Mouse (Mus musculus): ENCODE results near the gene Spen. TPM values are rescaled to one million over a fixed set of nuclear protein-coding genes. Genes with fewer than 3 reads are reported as not detected.

Spen gene
- total and polyA plus RNA-seq, 2 experiments from 2014 or later: 13.0 to 17.4 TPM

DNA sequence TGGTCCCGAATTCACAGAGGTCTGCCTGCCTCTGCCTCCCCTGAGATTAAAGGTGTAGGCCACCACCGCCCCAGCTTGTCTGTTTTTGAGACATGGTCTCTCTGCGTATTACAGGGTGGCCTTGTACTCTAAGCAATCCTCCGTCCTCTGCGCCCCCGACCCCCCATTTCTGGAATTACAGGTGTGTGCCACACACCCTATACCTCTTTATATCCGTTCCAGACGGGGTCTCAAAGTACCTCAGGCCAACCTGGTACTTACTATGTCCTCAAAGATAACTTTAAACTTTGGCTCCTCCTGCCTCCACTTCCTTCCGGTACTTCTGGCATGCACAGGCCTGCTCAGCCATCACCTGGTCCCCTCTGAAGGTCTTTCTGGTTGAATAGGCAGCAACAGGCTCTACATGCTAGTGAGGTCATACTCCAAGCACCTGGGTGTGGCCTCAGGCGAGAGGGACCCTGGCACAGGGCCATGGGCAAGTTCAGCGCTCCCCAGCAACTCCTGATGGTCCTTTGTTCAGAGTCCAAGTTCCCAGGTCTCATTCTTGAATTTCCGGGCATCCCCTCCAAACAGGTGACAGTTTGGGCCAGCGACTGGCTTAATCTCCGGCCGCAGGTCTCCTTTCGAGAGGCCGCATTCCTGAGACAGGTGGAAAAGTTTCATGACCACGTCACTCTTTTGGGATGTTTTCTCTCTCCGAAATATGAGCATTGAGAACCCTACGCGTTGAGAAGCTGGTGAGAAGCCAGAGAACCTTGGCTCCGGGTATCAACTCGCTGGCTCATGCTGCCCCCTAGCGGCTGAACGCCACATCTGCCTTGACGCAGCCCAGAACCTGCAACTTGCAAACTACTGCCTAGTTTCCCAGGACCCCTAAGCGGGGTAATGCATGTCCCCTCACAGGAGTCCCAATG is 36.6 kb upstream of the Spen start:
- Histone ChIP-seq H3K27me3 (ENCODE audit: insufficient read depth, low read length) (no peaks in the 10 kb centered on the region), H3K4me1 (ENCODE audit: insufficient read depth, low read length) (no peaks in the 10 kb centered on the region), H3K9me3 (ENCODE audit: low read length) (no peaks in the 10 kb centered on the region), H3K4me2 (ENCODE audit: low read depth, low read length) (no peak overlapping the region), H3K9ac (replicated peaks; ENCODE audit: low read length) (no peak overlapping the region), H3K36me3 (ENCODE audit: insufficient read depth, low read length) (no peaks in the 10 kb centered on the region), H3K27ac (no peak overlapping the region), H3K4me3 (ENCODE audit: low read length) (no peak overlapping the region)
- peak; percentile 91 for DNase-seq (ENCODE audit: low spot score)
- WGBS: 41% methylated on average over 27 of the region's 27 CpGs
- peak; percentile 93 for TF ChIP-seq CTCF (IDR thresholded peaks at IDR 0.05; ENCODE audit: low read depth)
- peak; percentile 65 for ATAC-seq

- Histone ChIP-seq H3K36me3 (ENCODE audit: insufficient read depth, low read length) (no peaks in the 10 kb centered on the region), H3K4me1 (ENCODE audit: insufficient read depth, low read length) (no peaks in the 10 kb centered on the region), H3K9me3 (ENCODE audit: low read length) (no peaks in the 10 kb centered on the region), H3K4me2 (ENCODE audit: low read depth, low read length) (no peak overlapping the region), H3K9ac (replicated peaks; ENCODE audit: low read length) (no peak overlapping the region), H3K27ac (no peak overlapping the region), H3K4me3 (ENCODE audit: low read length) (no peak overlapping the region), H3K27me3 (ENCODE audit: insufficient read depth, low read length) (no peaks in the 10 kb centered on the region)
- TF ChIP-seq CTCF (IDR thresholded peaks at IDR 0.05; ENCODE audit: low read depth): no peak
- ATAC-seq (no peak), DNase-seq (ENCODE audit: low spot score) (no peak)
- WGBS: 71% methylated on average over 6 of the region's 6 CpGs
Observed at GRCm38 (mm10) chr4:141573359-141573966, 35.1 kb upstream of the Spen start.

DNA sequence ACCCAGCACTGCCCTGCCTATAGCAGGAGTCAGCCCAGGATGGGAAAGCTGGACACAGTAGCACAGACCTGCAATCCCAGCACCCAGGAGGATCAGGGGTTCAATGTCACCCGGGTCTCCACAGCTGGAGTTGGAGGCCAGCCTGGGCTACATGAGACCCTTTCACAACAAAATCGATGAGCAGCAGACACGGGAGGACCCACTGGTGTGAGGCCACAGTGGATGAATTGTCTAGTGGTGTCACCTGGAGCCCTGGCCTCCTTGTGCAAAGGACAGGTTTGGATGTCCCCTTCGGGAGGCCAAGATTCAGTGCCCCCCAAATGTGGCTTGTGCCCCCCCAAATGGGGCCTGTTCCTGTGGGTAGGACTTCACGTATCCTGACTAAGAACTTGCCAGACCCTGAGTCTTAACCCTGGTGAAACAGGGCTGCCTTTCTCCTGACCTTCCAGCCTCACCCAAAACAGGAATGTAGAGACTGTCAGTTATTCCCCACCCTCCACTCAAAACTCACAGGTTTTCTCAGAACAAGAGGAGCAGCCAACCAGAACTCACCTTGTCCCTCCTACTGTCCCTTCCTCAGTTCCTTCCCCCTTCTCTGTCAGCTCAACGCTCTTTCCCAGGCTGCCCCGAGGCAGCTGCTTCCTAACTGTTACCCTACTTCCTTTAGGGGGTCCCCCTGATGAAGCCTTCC is 34.4 kb upstream of the Spen start:
- no peaks in the 10 kb centered on the region for H3K27me3 ChIP-seq (ENCODE audit: insufficient read depth, low read length)
- WGBS: 82% methylated on average over 7 of the region's 7 CpGs
- H3K4me1 ChIP-seq (ENCODE audit: insufficient read depth, low read length): no peaks in the 10 kb centered on the region
- no peak overlapping the region for H3K9ac ChIP-seq (replicated peaks; ENCODE audit: low read length)
- no peak for DNase-seq (ENCODE audit: low spot score)
- no peaks in the 10 kb centered on the region for H3K9me3 ChIP-seq (ENCODE audit: low read length)
- no peak overlapping the region for H3K4me3 ChIP-seq (ENCODE audit: low read length)
- TF ChIP-seq CTCF (IDR thresholded peaks at IDR 0.05; ENCODE audit: low read depth): no peak
- ATAC-seq: no peak
- no peak overlapping the region for H3K27ac ChIP-seq
- H3K36me3 ChIP-seq (ENCODE audit: insufficient read depth, low read length): no peaks in the 10 kb centered on the region
- H3K4me2 ChIP-seq (ENCODE audit: low read depth, low read length): no peak overlapping the region

DNA sequence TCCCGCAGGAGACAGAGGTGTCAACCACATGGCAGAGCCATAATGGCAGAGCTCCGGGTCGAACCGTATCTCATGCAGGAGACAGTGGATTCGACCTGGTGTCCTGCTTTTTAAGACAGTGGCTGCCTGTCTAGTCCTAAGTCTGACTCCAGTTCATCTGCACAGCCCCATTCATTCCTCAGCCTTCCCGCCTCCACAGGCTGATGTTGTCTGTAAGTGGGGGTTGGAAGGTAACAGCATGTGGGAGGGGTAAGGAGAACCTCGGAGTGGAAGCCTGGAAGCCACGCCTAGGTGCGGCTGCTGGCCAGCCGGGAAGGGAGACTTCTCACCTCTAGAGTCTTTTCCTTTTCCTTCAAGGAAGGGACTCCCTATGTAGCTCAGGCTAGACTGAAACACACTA is 33.5 kb upstream of the Spen start:
- DNase-seq (ENCODE audit: low spot score) (no peak), ATAC-seq (no peak)
- Histone ChIP-seq H3K4me1 (ENCODE audit: insufficient read depth, low read length) (no peaks in the 10 kb centered on the region), H3K9ac (replicated peaks; ENCODE audit: low read length) (no peak overlapping the region), H3K4me2 (ENCODE audit: low read depth, low read length) (no peak overlapping the region), H3K36me3 (ENCODE audit: insufficient read depth, low read length) (no peaks in the 10 kb centered on the region), H3K9me3 (ENCODE audit: low read length) (no peaks in the 10 kb centered on the region), H3K4me3 (ENCODE audit: low read length) (no peak overlapping the region), H3K27me3 (ENCODE audit: insufficient read depth, low read length) (no peaks in the 10 kb centered on the region), H3K27ac (no peak overlapping the region)
- 83% methylated on average over 10 of the region's 10 CpGs for whole genome bisulfite sequencing
- no peak for TF ChIP-seq CTCF (IDR thresholded peaks at IDR 0.05; ENCODE audit: low read depth)

DNA sequence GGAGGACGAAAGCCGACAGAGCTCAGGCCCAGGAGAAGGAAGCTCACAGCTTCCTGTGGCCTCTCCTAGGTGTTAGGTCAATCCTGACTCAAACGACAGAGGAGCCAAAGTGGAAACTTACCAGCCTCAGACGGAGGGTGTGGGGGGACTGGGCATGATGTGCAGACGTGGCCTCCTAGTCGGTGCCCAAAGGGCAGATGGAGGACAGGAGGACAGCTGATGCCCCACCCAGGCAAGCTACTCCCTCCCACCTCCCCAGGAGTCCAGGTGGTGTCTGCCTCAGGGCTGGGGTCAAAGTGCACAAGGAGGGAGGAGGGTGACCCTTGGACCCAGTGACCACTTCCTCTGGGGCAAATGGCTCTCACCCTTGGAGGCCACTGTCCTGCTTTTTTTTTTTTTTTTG is 32.9 kb upstream of the Spen start:
- no peak for TF ChIP-seq CTCF (IDR thresholded peaks at IDR 0.05; ENCODE audit: low read depth)
- WGBS: 66% methylated on average over 6 of the region's 6 CpGs
- DNase-seq (ENCODE audit: low spot score): no peak
- H3K4me2 ChIP-seq (ENCODE audit: low read depth, low read length): no peak overlapping the region
- no peak overlapping the region for H3K9ac ChIP-seq (replicated peaks; ENCODE audit: low read length)
- H3K4me3 ChIP-seq (ENCODE audit: low read length): no peak overlapping the region
- no peaks in the 10 kb centered on the region for H3K4me1 ChIP-seq (ENCODE audit: insufficient read depth, low read length)
- H3K27ac ChIP-seq: no peak overlapping the region
- no peaks in the 10 kb centered on the region for H3K27me3 ChIP-seq (ENCODE audit: insufficient read depth, low read length)
- no peaks in the 10 kb centered on the region for H3K9me3 ChIP-seq (ENCODE audit: low read length)
- no peaks in the 10 kb centered on the region for H3K36me3 ChIP-seq (ENCODE audit: insufficient read depth, low read length)
- no peak for ATAC-seq

- Histone ChIP-seq H3K4me2 (ENCODE audit: low read depth, low read length) (no peak overlapping the region), H3K4me1 (ENCODE audit: insufficient read depth, low read length) (no peaks in the 10 kb centered on the region), H3K9me3 (ENCODE audit: low read length) (no peaks in the 10 kb centered on the region), H3K27me3 (ENCODE audit: insufficient read depth, low read length) (no peaks in the 10 kb centered on the region), H3K27ac (no peak overlapping the region), H3K4me3 (ENCODE audit: low read length) (no peak overlapping the region), H3K9ac (replicated peaks; ENCODE audit: low read length) (no peak overlapping the region), H3K36me3 (ENCODE audit: insufficient read depth, low read length) (no peaks in the 10 kb centered on the region)
- ATAC-seq (no peak), DNase-seq (ENCODE audit: low spot score) (no peak)
- TF ChIP-seq CTCF (IDR thresholded peaks at IDR 0.05; ENCODE audit: low read depth): no peak
- 91% methylated on average over 1 of the region's 1 CpGs for WGBS
Observed at GRCm38 (mm10) chr4:141570821-141571220, 32.4 kb upstream of the Spen start.

All from hindbrain, postnatal 0 days (tissue).